Comparison of ENCODE assay signal across 27 mouse cellular contexts in the genomic region with DNA sequence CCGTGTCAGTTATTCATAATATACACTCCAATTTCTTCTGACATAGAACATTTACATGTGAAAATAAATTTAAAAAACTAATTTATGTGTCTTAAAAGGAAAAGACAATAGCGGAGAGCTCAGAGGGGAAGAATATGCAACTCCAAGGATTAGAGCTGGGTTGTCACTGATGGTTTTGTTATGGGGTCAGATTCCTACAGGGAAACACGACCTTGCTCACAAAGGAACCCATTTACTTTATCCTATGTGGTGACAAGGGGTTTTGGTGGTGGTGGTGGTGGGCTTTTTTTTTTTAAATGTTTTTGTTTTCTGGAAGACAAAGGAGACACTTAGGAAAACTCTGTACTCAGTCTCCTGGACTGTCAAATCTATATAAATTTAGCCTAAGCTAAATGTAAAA. TPM values are rescaled to one million over a fixed set of nuclear protein-coding genes. Genes with fewer than 3 reads are reported as not detected.
DNase-seq lines count a peak whose midpoint lies in the region; ATAC-seq and TF ChIP-seq lines count a peak whose summit lies in the region.
"Had no signal": no experiment of that assay in that cellular context is flagged by ENCODE, and none has a peak within 500 bp of the region (broad histone marks: within the 10 kb centered on the region; RNA-seq: fewer than 3 reads in every experiment).

No protein-coding gene starts in this region.

- H3K4me1 ChIP-seq in forebrain, embryonic 12.5 days = peaks cover 16% of the 10 kb centered on the region
- no peaks in the 10 kb centered on the region for H3K4me1 ChIP-seq in forebrain, postnatal 0 days (ENCODE audit: insufficient read depth)
- H3K4me1 ChIP-seq in midbrain, embryonic 10.5 days = peaks cover 70% of the 10 kb centered on the region
- no peaks in the 10 kb centered on the region for H3K4me1 ChIP-seq in midbrain, embryonic 15.5 days
- H3K4me1 ChIP-seq in midbrain, embryonic 13.5 days (replicated peaks) = peaks cover 8% of the 10 kb centered on the region
- no peaks in the 10 kb centered on the region for H3K4me1 ChIP-seq in midbrain, embryonic 16.5 days (ENCODE audit: control insufficient read depth, insufficient read depth, low read length)
- H3K4me1 ChIP-seq: embryonic facial prominence, embryonic 12.5 days; embryonic facial prominence, embryonic 15.5 days; forebrain, embryonic 15.5 days; hindbrain, embryonic 15.5 days; intestine, embryonic 15.5 days had no signal

- no peak for ATAC-seq in forebrain, embryonic 12.5 days (ENCODE audit: low FRiP score)
- ATAC-seq in forebrain, postnatal 0 days = no peak
- no peak for ATAC-seq in midbrain, embryonic 15.5 days (replicated peaks)
- ATAC-seq in midbrain, embryonic 13.5 days = no peak
- no peak for ATAC-seq in midbrain, embryonic 16.5 days
- ATAC-seq: activated CD4-positive, CD25-positive, alpha-beta regulatory T cell, adult 4 months; forebrain, embryonic 15.5 days; intestine, embryonic 15.5 days had no signal

- DNase-seq in embryo, embryonic 10.5 days (ENCODE audit: low spot score) = peak; percentile 51
- no peak for DNase-seq in embryo, embryonic 11 days
- DNase-seq in forebrain, postnatal 0 days = no peak
- DNase-seq in midbrain, embryonic 10.5 days (ENCODE audit: low spot score) = no peak
- DNase-seq: adrenal gland, adult 8-10 months; adrenal gland, postnatal 25 days; cerebellum, adult 11-12 months; cerebellum, adult 8-10 months; cerebellum, postnatal 10 days; cerebellum, postnatal 36 days; gastrocnemius, adult 2 months; gastrocnemius, postnatal 14 days; heart, adult 11 months had no signal

- TF ChIP-seq CTCF in forebrain, postnatal 0 days (IDR thresholded peaks at IDR 0.05; ENCODE audit: low read depth) = no peak

- 28% methylated on average over 3 of the region's 3 CpGs for WGBS in forebrain, embryonic 12.5 days
- 33% methylated on average over 3 of the region's 3 CpGs for WGBS in forebrain, postnatal 0 days
- WGBS in midbrain, embryonic 10.5 days = 37% methylated on average over 3 of the region's 3 CpGs
- 35% methylated on average over 3 of the region's 3 CpGs for WGBS in midbrain, embryonic 15.5 days
- WGBS in midbrain, embryonic 13.5 days = 31% methylated on average over 3 of the region's 3 CpGs
- WGBS in midbrain, embryonic 16.5 days = 30% methylated on average over 3 of the region's 3 CpGs

- H3K4me3 ChIP-seq in forebrain, embryonic 12.5 days (replicated peaks) = no peak overlapping the region
- H3K4me3 ChIP-seq in forebrain, postnatal 0 days (ENCODE audit: low read depth, low read length) = no peak overlapping the region
- H3K4me3 ChIP-seq in midbrain, embryonic 10.5 days = peak overlapping the region; percentile 47
- H3K4me3 ChIP-seq in midbrain, embryonic 15.5 days = no peak overlapping the region
- no peak overlapping the region for H3K4me3 ChIP-seq in midbrain, embryonic 13.5 days (replicated peaks)
- no peak overlapping the region for H3K4me3 ChIP-seq in midbrain, embryonic 16.5 days (ENCODE audit: low read depth, low read length)
- H3K4me3 ChIP-seq: embryonic facial prominence, embryonic 12.5 days; embryonic facial prominence, embryonic 15.5 days; gastrocnemius, adult 2 months; hindbrain, embryonic 15.5 days; intestine, embryonic 15.5 days had no signal

- H3K27ac ChIP-seq in forebrain, embryonic 12.5 days = peak overlapping the region; percentile 61; the same call in 1 of the 2 replicates
- no peak overlapping the region for H3K27ac ChIP-seq in forebrain, postnatal 0 days (ENCODE audit: low read depth, low read length)
- H3K27ac ChIP-seq in midbrain, embryonic 10.5 days (replicated peaks) = peak overlapping the region; percentile 28; the same call in 1 of the 2 replicates
- no peak overlapping the region for H3K27ac ChIP-seq in midbrain, embryonic 15.5 days
- H3K27ac ChIP-seq in midbrain, embryonic 13.5 days = no peak overlapping the region
- no peak overlapping the region for H3K27ac ChIP-seq in midbrain, embryonic 16.5 days (ENCODE audit: low read length)
- H3K27ac ChIP-seq: embryonic facial prominence, embryonic 12.5 days; embryonic facial prominence, embryonic 15.5 days; forebrain, embryonic 15.5 days; gastrocnemius, adult 2 months; hindbrain, embryonic 15.5 days; intestine, embryonic 15.5 days had no signal

- H3K36me3 ChIP-seq in forebrain, embryonic 12.5 days (replicated peaks) = no peaks in the 10 kb centered on the region
- H3K36me3 ChIP-seq in forebrain, postnatal 0 days (ENCODE audit: insufficient read depth) = no peaks in the 10 kb centered on the region
- H3K36me3 ChIP-seq in midbrain, embryonic 10.5 days = no peaks in the 10 kb centered on the region
- H3K36me3 ChIP-seq in midbrain, embryonic 15.5 days (replicated peaks) = no peaks in the 10 kb centered on the region
- no peaks in the 10 kb centered on the region for H3K36me3 ChIP-seq in midbrain, embryonic 13.5 days
- no peaks in the 10 kb centered on the region for H3K36me3 ChIP-seq in midbrain, embryonic 16.5 days (ENCODE audit: control insufficient read depth, insufficient read depth, low read length)
- H3K36me3 ChIP-seq: embryonic facial prominence, embryonic 12.5 days; embryonic facial prominence, embryonic 15.5 days; forebrain, embryonic 15.5 days; hindbrain, embryonic 15.5 days; intestine, embryonic 15.5 days had no signal

- H3K9me3 ChIP-seq in forebrain, embryonic 12.5 days = no peaks in the 10 kb centered on the region
- no peaks in the 10 kb centered on the region for H3K9me3 ChIP-seq in forebrain, postnatal 0 days (ENCODE audit: low read length)
- H3K9me3 ChIP-seq in midbrain, embryonic 10.5 days (replicated peaks) = peaks cover 18% of the 10 kb centered on the region
- H3K9me3 ChIP-seq in midbrain, embryonic 15.5 days = no peaks in the 10 kb centered on the region; the same call in 1 of the 2 replicates
- peaks cover 4% of the 10 kb centered on the region; the same call in 1 of the 2 replicates for H3K9me3 ChIP-seq in midbrain, embryonic 13.5 days
- no peaks in the 10 kb centered on the region for H3K9me3 ChIP-seq in midbrain, embryonic 16.5 days (replicated peaks; ENCODE audit: control insufficient read depth, low read length, poor library complexity, severe bottlenecking)
- H3K9me3 ChIP-seq: embryonic facial prominence, embryonic 15.5 days; forebrain, embryonic 15.5 days; hindbrain, embryonic 15.5 days; intestine, embryonic 15.5 days had no signal

- no peaks in the 10 kb centered on the region for H3K27me3 ChIP-seq in forebrain, embryonic 12.5 days
- no peaks in the 10 kb centered on the region for H3K27me3 ChIP-seq in forebrain, postnatal 0 days (ENCODE audit: insufficient read depth, low read length)
- no peaks in the 10 kb centered on the region for H3K27me3 ChIP-seq in midbrain, embryonic 10.5 days (ENCODE audit: low read depth, poor library complexity, severe bottlenecking)
- H3K27me3 ChIP-seq in midbrain, embryonic 15.5 days (replicated peaks) = no peaks in the 10 kb centered on the region
- no peaks in the 10 kb centered on the region for H3K27me3 ChIP-seq in midbrain, embryonic 13.5 days
- H3K27me3 ChIP-seq in midbrain, embryonic 16.5 days (ENCODE audit: control insufficient read depth, insufficient read depth, low read depth, low read length) = no peaks in the 10 kb centered on the region
- H3K27me3 ChIP-seq: embryonic facial prominence, embryonic 12.5 days; forebrain, embryonic 15.5 days; hindbrain, embryonic 15.5 days; intestine, embryonic 15.5 days had no signal

- H3K4me2 ChIP-seq in forebrain, embryonic 12.5 days = no peak overlapping the region
- no peak overlapping the region for H3K4me2 ChIP-seq in forebrain, postnatal 0 days (ENCODE audit: low read depth)
- no peak overlapping the region for H3K4me2 ChIP-seq in midbrain, embryonic 15.5 days
- H3K4me2 ChIP-seq in midbrain, embryonic 13.5 days (replicated peaks) = 0 out of 2 replicates have a peak overlapping the region, but pooled peaks have one; percentile 5
- H3K4me2 ChIP-seq in midbrain, embryonic 16.5 days (ENCODE audit: low read length) = no peak overlapping the region
- H3K4me2 ChIP-seq: embryonic facial prominence, embryonic 15.5 days; heart, embryonic 11.5 days; intestine, embryonic 15.5 days had no signal

- H3K9ac ChIP-seq in forebrain, embryonic 12.5 days = no peak overlapping the region
- no peak overlapping the region for H3K9ac ChIP-seq in forebrain, postnatal 0 days
- H3K9ac ChIP-seq in midbrain, embryonic 15.5 days = no peak overlapping the region
- H3K9ac ChIP-seq in midbrain, embryonic 13.5 days (replicated peaks) = no peak overlapping the region
- H3K9ac ChIP-seq in midbrain, embryonic 16.5 days (ENCODE audit: low read depth, low read length) = no peak overlapping the region
- H3K9ac ChIP-seq: embryonic facial prominence, embryonic 12.5 days; embryonic facial prominence, embryonic 15.5 days; forebrain, embryonic 15.5 days; hindbrain, embryonic 15.5 days; intestine, embryonic 15.5 days had no signal

RNA-seq across cellular contexts. Expression of a gene that starts 12.1 kb away (rescaled TPM):
- polyA plus RNA-seq in forebrain, embryonic 12.5 days (2016; fragmentation: Nextera tagmentation; extraction: Ambion mirVana) = 25.1 and 25.5 TPM in 2 replicates
- total RNA-seq in forebrain, postnatal 0 days (2014; rRNA removed) = 31.2 and 39.7 TPM in 2 replicates
- 19.8 and 23.6 TPM in 2 replicates for polyA plus RNA-seq in forebrain, postnatal 0 days (2015; fragmentation: Nextera tagmentation; extraction: Ambion mirVana)
- 18.4 and 21.2 TPM in 2 replicates for polyA plus RNA-seq in midbrain, embryonic 10.5 days (2016; fragmentation: Nextera tagmentation; extraction: Ambion mirVana)
- polyA plus RNA-seq in midbrain, embryonic 15.5 days (2015; fragmentation: Nextera tagmentation; extraction: Ambion mirVana) = 24.6 and 24.8 TPM in 2 replicates
- 23.5 and 26.4 TPM in 2 replicates for polyA plus RNA-seq in midbrain, embryonic 13.5 days (2015; fragmentation: Nextera tagmentation; extraction: Ambion mirVana)
- polyA plus RNA-seq in midbrain, embryonic 16.5 days (2015; fragmentation: Nextera tagmentation; extraction: Ambion mirVana) = 28.6 and 30.0 TPM in 2 replicates

RNA-seq across cellular contexts. Expression of a gene that starts 31.0 kb away (rescaled TPM):
- polyA plus RNA-seq in forebrain, embryonic 12.5 days (2016; fragmentation: Nextera tagmentation; extraction: Ambion mirVana) = 22.3 and 30.3 TPM in 2 replicates
- total RNA-seq in forebrain, postnatal 0 days (2014; rRNA removed) = 8.7 and 21.4 TPM in 2 replicates
- 4.1 and 8.6 TPM in 2 replicates for polyA plus RNA-seq in forebrain, postnatal 0 days (2015; fragmentation: Nextera tagmentation; extraction: Ambion mirVana)
- 8.6 and 14.0 TPM in 2 replicates for polyA plus RNA-seq in midbrain, embryonic 10.5 days (2016; fragmentation: Nextera tagmentation; extraction: Ambion mirVana)
- 21.6 and 24.9 TPM in 2 replicates for polyA plus RNA-seq in midbrain, embryonic 15.5 days (2015; fragmentation: Nextera tagmentation; extraction: Ambion mirVana)
- polyA plus RNA-seq in midbrain, embryonic 13.5 days (2015; fragmentation: Nextera tagmentation; extraction: Ambion mirVana) = 26.8 and 29.6 TPM in 2 replicates
- 22.4 and 26.1 TPM in 2 replicates for polyA plus RNA-seq in midbrain, embryonic 16.5 days (2015; fragmentation: Nextera tagmentation; extraction: Ambion mirVana)
- total RNA-seq: gastrocnemius, adult 2 months; heart, adult 8-10 months; heart, postnatal 25 days; hematopoietic stem cell, adult 5-6 weeks had no signal
- polyA plus RNA-seq: activated CD4-positive, CD25-positive, alpha-beta regulatory T cell, adult 4 months had no signal

RNA-seq across cellular contexts. Expression of a gene that starts 56.5 kb away (rescaled TPM):
- 82.2 and 91.4 TPM in 2 replicates for polyA plus RNA-seq in forebrain, embryonic 12.5 days (2016; fragmentation: Nextera tagmentation; extraction: Ambion mirVana)
- 4.2 and 5.7 TPM in 2 replicates for total RNA-seq in forebrain, postnatal 0 days (2014; rRNA removed)
- polyA plus RNA-seq in forebrain, postnatal 0 days (2015; fragmentation: Nextera tagmentation; extraction: Ambion mirVana) = 6.5 and 6.9 TPM in 2 replicates
- 105 and 117 TPM in 2 replicates for polyA plus RNA-seq in midbrain, embryonic 10.5 days (2016; fragmentation: Nextera tagmentation; extraction: Ambion mirVana)
- polyA plus RNA-seq in midbrain, embryonic 15.5 days (2015; fragmentation: Nextera tagmentation; extraction: Ambion mirVana) = 9.8 and 11.5 TPM in 2 replicates
- 33.4 and 38.8 TPM in 2 replicates for polyA plus RNA-seq in midbrain, embryonic 13.5 days (2015; fragmentation: Nextera tagmentation; extraction: Ambion mirVana)
- polyA plus RNA-seq in midbrain, embryonic 16.5 days (2015; fragmentation: Nextera tagmentation; extraction: Ambion mirVana) = 7.8 and 10.0 TPM in 2 replicates

Comparison
In these comparisons a context has a peak if more than half of its experiments do, and no peak if none do; other contexts are left out.
1. H3K27ac ChIP-seq: peak in forebrain, embryonic 12.5 days (single experiment) and midbrain, embryonic 10.5 days (single experiment); none in forebrain, postnatal 0 days (single experiment), midbrain, embryonic 15.5 days (single experiment), midbrain, embryonic 13.5 days (single experiment) and midbrain, embryonic 16.5 days (single experiment).